Mouse (Mus musculus): Measurements from ENCODE around the gene Hmgb1.

DNA sequence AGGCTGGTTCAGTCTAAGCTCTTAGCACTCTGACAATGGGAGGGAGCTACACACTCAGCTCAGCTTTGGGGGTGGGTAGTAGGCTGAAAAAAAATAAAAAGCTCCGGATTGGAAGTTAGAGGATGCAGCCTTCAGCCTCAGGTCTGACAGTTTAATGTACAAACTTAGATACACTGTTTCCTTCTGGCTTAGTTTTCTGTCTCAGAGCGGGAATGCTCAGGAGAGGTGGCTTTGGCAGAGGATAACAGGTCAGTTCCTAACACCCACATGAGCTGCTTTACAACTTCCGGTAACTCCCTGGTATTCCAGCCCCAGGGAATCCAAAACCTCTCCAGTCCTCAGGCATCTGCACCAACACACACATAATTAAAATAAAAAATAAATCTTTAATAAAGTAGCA is 4.5 kb downstream of the Hmgb1 start:
- TF ChIP-seq POLR2A (IDR thresholded peaks at IDR 0.05; ENCODE audit: borderline replicate concordance, extremely low read depth, insufficient read depth, insufficient read length, poor library complexity, severe bottlenecking) (no peak), CTCF (IDR thresholded peaks at IDR 0.05; ENCODE audit: borderline replicate concordance, extremely low read depth, insufficient read depth, insufficient read length) (no peak)
